33 mouse cellular contexts compared by ENCODE assay signal in genomic region chr1:105911714-105912113, GRCm38 (mm10).
DNase-seq lines count a peak whose midpoint lies in the region; ATAC-seq and TF ChIP-seq lines count a peak whose summit lies in the region.
"Had no signal": no experiment of that assay in that cellular context is flagged by ENCODE, and none has a peak within 500 bp of the region (broad histone marks: within the 10 kb centered on the region; RNA-seq: fewer than 3 reads in every experiment).

No protein-coding gene starts in this region.

- H3K36me3 ChIP-seq in kidney, embryonic 15.5 days, result no peaks in the 10 kb centered on the region
- no peaks in the 10 kb centered on the region for H3K36me3 ChIP-seq in midbrain, embryonic 11.5 days (ENCODE audit: control insufficient read depth, insufficient read depth, low read length)
- H3K36me3 ChIP-seq in midbrain, embryonic 15.5 days (replicated peaks), result no peaks in the 10 kb centered on the region
- H3K36me3 ChIP-seq in embryonic facial prominence, embryonic 11.5 days (replicated peaks; ENCODE audit: control insufficient read depth, insufficient read depth, low read depth, low read length), result no peaks in the 10 kb centered on the region
- H3K36me3 ChIP-seq in hindbrain, embryonic 14.5 days (replicated peaks; ENCODE audit: control insufficient read depth, insufficient read depth), result no peaks in the 10 kb centered on the region
- H3K36me3 ChIP-seq: embryonic facial prominence, embryonic 15.5 days; heart, embryonic 13.5 days; limb, embryonic 10.5 days; limb, embryonic 15.5 days; lung, embryonic 15.5 days had no signal

- 45% methylated on average over 3 of the region's 3 CpGs for WGBS in kidney, embryonic 15.5 days
- 23% methylated on average over 3 of the region's 3 CpGs for WGBS in midbrain, embryonic 11.5 days
- 30% methylated on average over 3 of the region's 3 CpGs for WGBS in midbrain, embryonic 15.5 days
- WGBS in embryonic facial prominence, embryonic 11.5 days, result 22% methylated on average over 3 of the region's 3 CpGs
- 46% methylated on average over 3 of the region's 3 CpGs for WGBS in hindbrain, embryonic 14.5 days

- ATAC-seq in kidney, embryonic 15.5 days (replicated peaks; ENCODE audit: low FRiP score), result peak; percentile 53
- ATAC-seq in midbrain, embryonic 11.5 days (ENCODE audit: low FRiP score), result peak; percentile 55; the same call in 1 of the 2 replicates
- no peak for ATAC-seq in midbrain, embryonic 15.5 days (replicated peaks)
- peak; percentile 54; the same call in 1 of the 2 replicates for ATAC-seq in embryonic facial prominence, embryonic 11.5 days (replicated peaks; ENCODE audit: insufficient number of reproducible peaks, low FRiP score, low TSS enrichment, low read depth)
- no peak for ATAC-seq in hindbrain, embryonic 14.5 days (ENCODE audit: low FRiP score)
- ATAC-seq: CD4-positive, CD25-positive, alpha-beta regulatory T cell, adult 4 months; forebrain, embryonic 14.5 days; hindbrain, embryonic 16.5 days had no signal

- H3K9ac ChIP-seq in kidney, embryonic 15.5 days, result no peak overlapping the region
- H3K9ac ChIP-seq in midbrain, embryonic 11.5 days (ENCODE audit: low read length), result no peak overlapping the region
- no peak overlapping the region for H3K9ac ChIP-seq in midbrain, embryonic 15.5 days
- H3K9ac ChIP-seq in embryonic facial prominence, embryonic 11.5 days (replicated peaks; ENCODE audit: low read length), result no peak overlapping the region
- no peak overlapping the region for H3K9ac ChIP-seq in hindbrain, embryonic 14.5 days
- H3K9ac ChIP-seq: embryonic facial prominence, embryonic 15.5 days; heart, embryonic 13.5 days; limb, embryonic 15.5 days; liver, embryonic 14.5 days; lung, embryonic 15.5 days had no signal

- H3K4me1 ChIP-seq in kidney, embryonic 15.5 days, result peaks cover 11% of the 10 kb centered on the region
- no peaks in the 10 kb centered on the region for H3K4me1 ChIP-seq in midbrain, embryonic 11.5 days (ENCODE audit: control insufficient read depth, insufficient read depth, low read length)
- H3K4me1 ChIP-seq in midbrain, embryonic 15.5 days, result peaks cover 11% of the 10 kb centered on the region; the same call in 1 of the 2 replicates
- H3K4me1 ChIP-seq in embryonic facial prominence, embryonic 11.5 days (ENCODE audit: control insufficient read depth, insufficient read depth, low read length), result no peaks in the 10 kb centered on the region
- H3K4me1 ChIP-seq in hindbrain, embryonic 14.5 days (replicated peaks; ENCODE audit: control insufficient read depth, insufficient read depth, low read length), result peaks cover 8% of the 10 kb centered on the region; the same call in 1 of the 2 replicates
- H3K4me1 ChIP-seq: lung, embryonic 15.5 days had no signal

- TF ChIP-seq CTCF in layer of hippocampus, adult 2 months (conservative IDR thresholded peaks at IDR 0.05), result no peak

- no peaks in the 10 kb centered on the region for H3K9me3 ChIP-seq in kidney, embryonic 15.5 days (replicated peaks)
- H3K9me3 ChIP-seq in midbrain, embryonic 11.5 days (ENCODE audit: control insufficient read depth, low read length), result no peaks in the 10 kb centered on the region
- H3K9me3 ChIP-seq in midbrain, embryonic 15.5 days, result no peaks in the 10 kb centered on the region
- no peaks in the 10 kb centered on the region for H3K9me3 ChIP-seq in embryonic facial prominence, embryonic 11.5 days (replicated peaks; ENCODE audit: control insufficient read depth, low read length)
- H3K9me3 ChIP-seq in hindbrain, embryonic 14.5 days (ENCODE audit: control insufficient read depth, low read length), result no peaks in the 10 kb centered on the region
- H3K9me3 ChIP-seq: embryonic facial prominence, embryonic 15.5 days; heart, embryonic 13.5 days; limb, embryonic 10.5 days; limb, embryonic 15.5 days; lung, embryonic 15.5 days had no signal

- DNase-seq in kidney, adult 18-20 months, result no peak
- no peak for DNase-seq in midbrain, embryonic 11.5 days (ENCODE audit: low spot score, missing footprints)
- DNase-seq in embryonic facial prominence, embryonic 11.5 days (ENCODE audit: low spot score), result peak; percentile 51
- no peak for DNase-seq in layer of hippocampus, adult 2 months (ENCODE audit: low spot score in 2 of 2)
- DNase-seq in hindbrain, embryonic 14.5 days (ENCODE audit: low spot score), result no peak
- DNase-seq: adrenal gland, adult 2 months; adrenal gland, postnatal 36 days; cerebellum, adult 18-20 months; cerebellum, postnatal 10 days; gastrocnemius, postnatal 25 days; heart, adult 2 months; heart, postnatal 10 days; kidney, adult 2 months; kidney, postnatal 10 days; layer of hippocampus, postnatal 36 days; lung, postnatal 36 days; midbrain, embryonic 14.5 days; right cerebral cortex, adult 18-20 months; right cerebral cortex, postnatal 4 days; thymus, adult 18-20 months; thymus, postnatal 36 days had no signal

- H3K27me3 ChIP-seq in kidney, embryonic 15.5 days, result no peaks in the 10 kb centered on the region
- no peaks in the 10 kb centered on the region for H3K27me3 ChIP-seq in midbrain, embryonic 11.5 days (ENCODE audit: control insufficient read depth, insufficient read depth, low read length)
- H3K27me3 ChIP-seq in midbrain, embryonic 15.5 days (replicated peaks), result no peaks in the 10 kb centered on the region
- H3K27me3 ChIP-seq in embryonic facial prominence, embryonic 11.5 days (ENCODE audit: control insufficient read depth, insufficient read depth, low read length), result no peaks in the 10 kb centered on the region
- H3K27me3 ChIP-seq in hindbrain, embryonic 14.5 days (ENCODE audit: control insufficient read depth, insufficient read depth, low read length), result no peaks in the 10 kb centered on the region
- H3K27me3 ChIP-seq: embryonic facial prominence, embryonic 15.5 days; heart, embryonic 13.5 days; limb, embryonic 15.5 days; lung, embryonic 15.5 days had no signal

- H3K4me2 ChIP-seq in kidney, embryonic 15.5 days, result no peak overlapping the region
- H3K4me2 ChIP-seq in midbrain, embryonic 11.5 days, result no peak overlapping the region
- no peak overlapping the region for H3K4me2 ChIP-seq in midbrain, embryonic 15.5 days
- no peak overlapping the region for H3K4me2 ChIP-seq in embryonic facial prominence, embryonic 11.5 days (ENCODE audit: low read depth, low read length)
- no peak overlapping the region for H3K4me2 ChIP-seq in hindbrain, embryonic 14.5 days (replicated peaks)
- H3K4me2 ChIP-seq: embryonic facial prominence, embryonic 15.5 days; heart, embryonic 13.5 days; limb, embryonic 15.5 days; lung, embryonic 15.5 days had no signal

- H3K27ac ChIP-seq in kidney, embryonic 15.5 days, result no peak overlapping the region
- no peak overlapping the region for H3K27ac ChIP-seq in midbrain, embryonic 11.5 days (ENCODE audit: low read depth, low read length)
- H3K27ac ChIP-seq in midbrain, embryonic 15.5 days, result no peak overlapping the region
- H3K27ac ChIP-seq in embryonic facial prominence, embryonic 11.5 days (replicated peaks; ENCODE audit: low read depth, low read length), result no peak overlapping the region
- H3K27ac ChIP-seq in layer of hippocampus, adult 2 months, result no peak overlapping the region
- H3K27ac ChIP-seq in hindbrain, embryonic 14.5 days, result no peak overlapping the region
- H3K27ac ChIP-seq: embryonic facial prominence, embryonic 15.5 days; heart, adult 2 months; heart, embryonic 13.5 days; limb, embryonic 10.5 days; limb, embryonic 15.5 days; liver, embryonic 14.5 days; lung, embryonic 15.5 days; stomach, postnatal 0 days had no signal

- no peak overlapping the region for H3K4me3 ChIP-seq in kidney, embryonic 15.5 days (replicated peaks)
- H3K4me3 ChIP-seq in midbrain, embryonic 11.5 days (ENCODE audit: low read depth, low read length), result no peak overlapping the region
- H3K4me3 ChIP-seq in midbrain, embryonic 15.5 days, result no peak overlapping the region
- no peak overlapping the region for H3K4me3 ChIP-seq in embryonic facial prominence, embryonic 11.5 days (ENCODE audit: low read depth, low read length)
- H3K4me3 ChIP-seq in layer of hippocampus, adult 2 months, result no peak overlapping the region
- H3K4me3 ChIP-seq in hindbrain, embryonic 14.5 days (replicated peaks; ENCODE audit: low read length), result no peak overlapping the region
- H3K4me3 ChIP-seq: embryonic facial prominence, embryonic 15.5 days; heart, adult 2 months; heart, embryonic 13.5 days; limb, embryonic 10.5 days; limb, embryonic 15.5 days; lung, embryonic 15.5 days had no signal

Comparison
In these comparisons a context has a peak if more than half of its experiments do, and no peak if none do; other contexts are left out.
1. ATAC-seq: peak in kidney, embryonic 15.5 days (single experiment), midbrain, embryonic 11.5 days (single experiment) and embryonic facial prominence, embryonic 11.5 days (single experiment); none in midbrain, embryonic 15.5 days (single experiment) and hindbrain, embryonic 14.5 days (single experiment).